Mouse (Mus musculus) CH12.LX (cell line): ENCODE data around the gene Hoxa10. TPM values are rescaled to one million over a fixed set of nuclear protein-coding genes. Genes with fewer than 3 reads are reported as not detected.

Experiments used
- DNase-seq: peaks from one replicate; pipeline ENCODE4 v3.0.0-alpha.2; 2013; ENCODE audit errors: extremely low read depth
- H3K27ac ChIP-seq: 2 replicates; pipeline ENCODE4 v1.5.1; 2012; ENCODE audit warnings: low read depth, mild to moderate bottlenecking, control low read depth, moderate library complexity; ENCODE audit not compliant: insufficient read depth
- H3K27me3 ChIP-seq: replicated peaks from 2 replicates; pipeline ENCODE3; 2012; ENCODE audit warnings: inconsistent platforms
- H3K36me3 ChIP-seq, 2 experiments: replicated peaks in 1 of 2; 2 replicates each; pipeline versions ENCODE3 to v1.6.1; 2012; ENCODE audit warnings: inconsistent platforms in 1 of 2, low read length in 1 of 2, mild to moderate bottlenecking in 1 of 2, mixed read lengths in 1 of 2, moderate library complexity in 1 of 2; ENCODE audit not compliant: control insufficient read depth in 1 of 2, insufficient read depth in 1 of 2
- H3K4me1 ChIP-seq, 2 experiments: 2 replicates each; pipeline ENCODE4 v1.6.1; 2012; ENCODE audit warnings: inconsistent platforms in 1 of 2, moderate library complexity in 1 of 2; ENCODE audit not compliant: insufficient read depth in 2 of 2, control insufficient read depth in 1 of 2
- H3K4me2 ChIP-seq: 2 replicates; pipeline ENCODE4 v1.6.1; 2012; ENCODE audit warnings: low read depth, mild to moderate bottlenecking, control low read depth; ENCODE audit not compliant: poor library complexity, insufficient read depth, severe bottlenecking
- H3K4me3 ChIP-seq, 3 experiments: fragments of 150-350 bp in 1 of 3; sonication (generic) in 1 of 3; replicated peaks in 1 of 3; 2 replicates each; pipeline versions ENCODE3 to v1.5.1; 2011 to 2012; ENCODE audit warnings: low read depth in 2 of 3, low read length in 2 of 3, mild to moderate bottlenecking in 2 of 3, moderate library complexity in 2 of 3, control low read depth in 1 of 3, improper control_type of control experiment in 1 of 3, inconsistent platforms in 1 of 3, mixed read lengths in 1 of 3; ENCODE audit not compliant: poor library complexity in 1 of 3
- H3K79me2 ChIP-seq: replicated peaks from 2 replicates; pipeline ENCODE4 v1.6.1; 2012; ENCODE audit warnings: mild to moderate bottlenecking, moderate library complexity; ENCODE audit not compliant: control insufficient read depth, poor library complexity, insufficient read depth, severe bottlenecking; ENCODE audit errors: extremely low read depth
- H3K9ac ChIP-seq: 2 replicates; pipeline ENCODE4 v1.6.1; 2012; ENCODE audit warnings: low read depth, mild to moderate bottlenecking, control low read depth, moderate library complexity; ENCODE audit not compliant: insufficient read depth
- H3K9me3 ChIP-seq: replicated peaks from 2 replicates; pipeline ENCODE3; 2012; ENCODE audit warnings: low read length, inconsistent platforms, mixed read lengths
- BHLHE40 ChIP-seq: IDR thresholded peaks from 2 replicates; pipeline ENCODE4 v1.6.1; 2011; ENCODE audit warnings: mild to moderate bottlenecking, low read depth, low read length, improper control_type of control experiment
- CHD2 ChIP-seq: IDR thresholded peaks from 2 replicates; pipeline ENCODE4 v1.6.1; 2011; ENCODE audit warnings: low read length, improper control_type of control experiment
- CTCF ChIP-seq, 2 experiments: IDR thresholded peaks in 1 of 2; conservative IDR thresholded peaks in 1 of 2; 2 replicates each; pipeline ENCODE4 v1.5.1; 2011 to 2012; ENCODE audit warnings: low read depth in 2 of 2, low read length in 2 of 2, improper control_type of control experiment in 1 of 2, inconsistent platforms in 1 of 2, mild to moderate bottlenecking in 1 of 2, moderate library complexity in 1 of 2
- ELF1 ChIP-seq: IDR thresholded peaks from 2 replicates; pipeline ENCODE4 v1.6.1; 2014; ENCODE audit warnings: low read depth, mild to moderate bottlenecking, inconsistent platforms, low read length, improper control_type of control experiment
- EP300 ChIP-seq: IDR thresholded peaks from 2 replicates; pipeline ENCODE4 v1.6.1; 2011; ENCODE audit warnings: low read length, improper control_type of control experiment
- GABPA ChIP-seq: IDR thresholded peaks from 2 replicates; pipeline ENCODE4 v1.6.1; 2012; ENCODE audit warnings: low read depth, low read length, improper control_type of control experiment, inconsistent platforms; ENCODE audit not compliant: insufficient replicate concordance
- KAT2A ChIP-seq: IDR thresholded peaks from 2 replicates; pipeline ENCODE4 v1.6.1; 2012; ENCODE audit warnings: low read length, improper control_type of control experiment, inconsistent platforms; ENCODE audit not compliant: insufficient replicate concordance
- MAFK ChIP-seq: IDR thresholded peaks from 2 replicates; pipeline ENCODE4 v1.6.1; 2011; ENCODE audit warnings: low read length, improper control_type of control experiment; ENCODE audit not compliant: insufficient replicate concordance
- MEF2A ChIP-seq: IDR thresholded peaks from 2 replicates; pipeline ENCODE4 v1.6.1; 2014; ENCODE audit warnings: low read depth, mild to moderate bottlenecking, inconsistent platforms, low read length, improper control_type of control experiment, borderline replicate concordance
- MXI1 ChIP-seq: IDR thresholded peaks from 2 replicates; pipeline ENCODE4 v1.6.1; 2011; ENCODE audit warnings: mild to moderate bottlenecking, low read depth, low read length, improper control_type of control experiment
- NELFE ChIP-seq: IDR thresholded peaks from 2 replicates; pipeline ENCODE4 v1.6.1; 2011; ENCODE audit warnings: low read depth, low read length, improper control_type of control experiment
- PAX5 ChIP-seq: IDR thresholded peaks from 2 replicates; pipeline ENCODE4 v1.6.1; 2012; ENCODE audit warnings: low read length, inconsistent platforms, mixed read lengths
- POLR2AphosphoS2 ChIP-seq: IDR thresholded peaks from 2 replicates; pipeline ENCODE4 v1.6.1; 2011; ENCODE audit warnings: low read depth, low read length, improper control_type of control experiment
- RAD21 ChIP-seq: IDR thresholded peaks from 2 replicates; pipeline ENCODE4 v1.6.1; 2011; ENCODE audit warnings: low read depth, mild to moderate bottlenecking, low read length, improper control_type of control experiment, moderate library complexity
- SMC3 ChIP-seq: IDR thresholded peaks from 2 replicates; pipeline ENCODE4 v1.6.1; 2011; ENCODE audit warnings: low read depth, low read length, improper control_type of control experiment
- TCF12 ChIP-seq: IDR thresholded peaks from 2 replicates; pipeline ENCODE4 v1.6.1; 2014; ENCODE audit warnings: low read depth, mild to moderate bottlenecking, inconsistent platforms, low read length, improper control_type of control experiment
- ZC3H11A ChIP-seq: IDR thresholded peaks from 2 replicates; pipeline ENCODE4 v1.6.1; 2012; ENCODE audit warnings: low read depth, mild to moderate bottlenecking, inconsistent platforms, low read length, improper control_type of control experiment
- ZKSCAN1 ChIP-seq: IDR thresholded peaks from 2 replicates; pipeline ENCODE4 v1.6.1; 2012; ENCODE audit warnings: low read depth, inconsistent platforms, low read length, improper control_type of control experiment, borderline replicate concordance
- dilution Hi-C: fragments of 300-500 bp; cut with MboI; formaldehyde crosslinking; loops from 2 replicates; pipeline ENCODE4 v1.14.3; 2020; ENCODE audit warnings: low sequenced_read_pairs; ENCODE audit not compliant: extremely low pct_unique_long_range_greater_than_20kb, extremely low pct_ligation_motif_present
- in situ Hi-C: fragments of 300-500 bp; cut with MboI; formaldehyde crosslinking; loops from 3 replicates; pipeline ENCODE4 v1.14.3; 2019; ENCODE audit warnings: low sequenced_read_pairs, low pct_ligation_motif_present, low pct_unique_long_range_greater_than_20kb, mixed read lengths
- polyA plus RNA-seq: library from polyadenylated mRNA; unstranded; fragments of >175 nt; gene quantifications from 2 replicates; pipeline ENCODE4 v1.2.1, GENCODE M21; 2012; ENCODE audit warnings: low read depth; ENCODE audit not compliant: insufficient read length
- total RNA-seq, 2 experiments: library from RNA; depleted of rRNA; stranded (reverse); fragments of 300-350 nt in 1 of 2; fragments of >200 nt in 1 of 2; gene quantifications; 2 replicates each; pipeline ENCODE4 v1.2.3; 2012 to 2014

Gene Hoxa10
- total and polyA plus RNA-seq, 3 experiments: 5.2 to 14.5 (median 14.3) TPM

GRCm38 (mm10) chr6:52272766-52273655 lies 32.4 kb upstream of the Hoxa10 start:
- peaks cover 0 to 14% of the 10 kb centered on the region in 2 experiments; a peak in 2 of 4 replicates for H3K4me1 ChIP-seq
- in situ Hi-C loops (loop anchor here (25.0 kb wide), 1 partner anchor 639 kb away; no protein-coding TSS in a partner anchor), dilution Hi-C loops (no loop called here)
- TF ChIP-seq MAFK: no peak
- no peak for DNase-seq
- H3K36me3 ChIP-seq: no peaks in the 10 kb centered on the region
- H3K9ac ChIP-seq: no peak overlapping the region
- no peak overlapping the region for H3K27ac ChIP-seq
- H3K9me3 ChIP-seq: no peaks in the 10 kb centered on the region
- no peaks in the 10 kb centered on the region for H3K79me2 ChIP-seq
- H3K27me3 ChIP-seq: no peaks in the 10 kb centered on the region
- no peak overlapping the region for H3K4me3 ChIP-seq
- H3K4me2 ChIP-seq: no peak overlapping the region

- Histone ChIP-seq H3K36me3 (no peaks in the 10 kb centered on the region), H3K4me2 (no peak overlapping the region), H3K9me3 (no peaks in the 10 kb centered on the region), H3K27me3 (no peaks in the 10 kb centered on the region), H3K9ac (no peak overlapping the region), H3K4me3 (no peak overlapping the region)
- dilution Hi-C loops: no loop called here
- no peak for DNase-seq
- TF ChIP-seq RAD21 (peak; percentile 68), CTCF (conservative IDR thresholded peaks at IDR 0.05 in 1 of 2, IDR thresholded peaks at IDR 0.05 in 1 of 2; ENCODE audit: low read depth in 2 of 2, low read length in 2 of 2) (peak; percentile 74 to 84), TCF12 (no peak), SMC3 (peak; percentile 75)
- TF ChIP-seq, all 38 proteins: peak for 3
- H3K79me2 ChIP-seq: no peaks in the 10 kb centered on the region
- no peak overlapping the region for H3K27ac ChIP-seq
- peaks cover 0 to 9% of the 10 kb centered on the region in 2 experiments; a peak in 2 of 4 replicates for H3K4me1 ChIP-seq
- in situ Hi-C loops: loop anchor here (25.0 kb wide), 1 partner anchor 642 kb away; no protein-coding TSS in a partner anchor
Observed at GRCm38 (mm10) chr6:52270494-52271480, 30.1 kb upstream of the Hoxa10 start.

GRCm38 (mm10) chr6:52268756-52269155 lies 28.1 kb upstream of the Hoxa10 start:
- no peak overlapping the region for H3K4me3 ChIP-seq
- H3K36me3 ChIP-seq: no peaks in the 10 kb centered on the region
- TF ChIP-seq CTCF (conservative IDR thresholded peaks at IDR 0.05 in 1 of 2, IDR thresholded peaks at IDR 0.05 in 1 of 2; ENCODE audit: low read depth in 2 of 2, low read length in 2 of 2) (no peak), POLR2AphosphoS2 (no peak), NELFE (no peak), KAT2A (no peak), GABPA (no peak), MAFK (no peak), PAX5 (no peak), ELF1 (no peak), ZC3H11A (no peak), ZKSCAN1 (no peak), MXI1 (no peak), CHD2 (no peak), BHLHE40 (no peak), SMC3 (no peak), MEF2A (no peak), EP300 (no peak)
- H3K79me2 ChIP-seq: no peaks in the 10 kb centered on the region
- peaks cover 0 to 7% of the 10 kb centered on the region in 2 experiments; a peak in 2 of 4 replicates for H3K4me1 ChIP-seq
- dilution Hi-C loops (no loop called here), in situ Hi-C loops (loop anchor here (10.0 to 25.0 kb wide), 2 partner anchors 566 to 644 kb away; no protein-coding TSS in a partner anchor)
- H3K9me3 ChIP-seq: no peaks in the 10 kb centered on the region
- no peak overlapping the region for H3K9ac ChIP-seq
- peaks cover 4% of the 10 kb centered on the region for H3K27me3 ChIP-seq
- H3K4me2 ChIP-seq: no peak overlapping the region
- no peak for DNase-seq
- no peak overlapping the region for H3K27ac ChIP-seq
